Mouse (Mus musculus) midbrain, embryonic 14.5 days (tissue): ENCODE results near the gene Tpst1. TPM values are rescaled to one million over a fixed set of nuclear protein-coding genes. Genes with fewer than 3 reads are reported as not detected.

Experiments used
- ATAC-seq: fragments of 200-750 bp; cut with Nextera tagmentation; 2 replicates; pipeline ENCODE4 v1.8.0; 2017; ENCODE audit warnings: moderate number of reproducible peaks, moderate library complexity; ENCODE audit not compliant: low FRiP score, low TSS enrichment
- DNase-seq: peaks from one replicate; pipeline ENCODE4 v3.0.0-alpha.2; 2015
- H3K27ac ChIP-seq: fragments of 300-500 bp; sonication (generic); replicated peaks from 2 replicates; pipeline ENCODE4 v1.5.1; 2014; ENCODE audit warnings: mild to moderate bottlenecking, low read depth, low read length, moderate library complexity
- H3K27me3 ChIP-seq: fragments of 300-500 bp; sonication (generic); 2 replicates; pipeline ENCODE4 v1.6.1; 2014; ENCODE audit warnings: low read length, control low read depth, mixed read lengths; ENCODE audit not compliant: control insufficient read depth, insufficient read depth
- H3K36me3 ChIP-seq: fragments of 300-500 bp; sonication (generic); 2 replicates; pipeline ENCODE4 v1.6.1; 2014; ENCODE audit warnings: low read length, control low read depth; ENCODE audit not compliant: control insufficient read depth, insufficient read depth
- H3K4me1 ChIP-seq: fragments of 300-500 bp; sonication (generic); 2 replicates; pipeline ENCODE4 v1.6.1; 2014; ENCODE audit warnings: mild to moderate bottlenecking, antibody characterized with exemption, low read length, control low read depth; ENCODE audit not compliant: control insufficient read depth, insufficient read depth
- H3K4me2 ChIP-seq: fragments of 300-500 bp; sonication (generic); 2 replicates; pipeline ENCODE4 v1.6.1; 2014; ENCODE audit warnings: mild to moderate bottlenecking, low read length, moderate library complexity
- H3K4me3 ChIP-seq: fragments of 300-500 bp; sonication (generic); replicated peaks from 2 replicates; pipeline ENCODE4 v1.5.1; 2014; ENCODE audit warnings: low read depth, low read length
- H3K9ac ChIP-seq: fragments of 300-500 bp; sonication (generic); replicated peaks from 2 replicates; pipeline ENCODE4 v1.6.1; 2014; ENCODE audit warnings: mild to moderate bottlenecking, low read length, moderate library complexity
- H3K9me3 ChIP-seq: fragments of 300-500 bp; sonication (generic); 2 replicates; pipeline ENCODE4 v1.6.1; 2016; ENCODE audit warnings: low read length, control low read depth, mixed read lengths; ENCODE audit not compliant: control insufficient read depth
- WGBS: fragments of 180-500 bp; shearing (Covaris S2); extraction: QIAGEN DNeasy Blood & Tissue Kit; methylation state at CpG from one replicate; pipeline ENCODE4 v1.1.7; 2014; 5-methylcytosine and 5-hydroxymethylcytosine counted together
- polyA plus RNA-seq: library from polyadenylated mRNA; unstranded; fragments of >200 nt; fragmentation: Nextera tagmentation; extraction: Ambion mirVana; gene quantifications from 2 replicates; pipeline ENCODE4 v1.2.1, GENCODE M21; 2014

Gene Tpst1
- polyA plus RNA-seq, 1 experiment from 2014 or later, result 55.8 TPM

DNA sequence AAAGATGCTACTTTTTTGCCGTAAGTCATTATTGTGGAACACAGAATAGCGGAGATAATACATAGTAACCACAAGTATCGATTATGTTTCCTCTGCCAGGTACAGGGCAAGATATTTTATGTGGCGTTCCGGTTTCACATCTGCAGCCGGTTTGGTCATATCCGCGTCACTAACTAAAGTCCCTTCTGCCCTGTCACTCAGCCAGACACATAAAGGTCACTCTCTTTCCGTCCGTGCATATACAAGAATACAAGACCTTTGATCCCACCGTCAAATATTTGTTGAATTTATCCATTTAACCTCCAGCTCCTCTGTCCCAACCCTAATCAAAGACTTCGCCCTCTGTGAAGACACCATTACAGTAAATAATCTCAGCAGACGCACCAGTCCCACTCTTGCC is 63.5 kb downstream of the Tpst1 start:
- Histone ChIP-seq H3K36me3 (0 out of 2 replicates have a peak, but pooled peaks cover 5% of the 10 kb centered on the region), H3K9me3 (no peaks in the 10 kb centered on the region), H3K4me1 (no peaks in the 10 kb centered on the region), H3K4me3 (no peak overlapping the region), H3K27ac (no peak overlapping the region), H3K27me3 (no peaks in the 10 kb centered on the region), H3K4me2 (no peak overlapping the region), H3K9ac (no peak overlapping the region)
- 94% methylated on average over 13 of the region's 13 CpGs for WGBS
- DNase-seq (no peak), ATAC-seq (no peak)

DNA sequence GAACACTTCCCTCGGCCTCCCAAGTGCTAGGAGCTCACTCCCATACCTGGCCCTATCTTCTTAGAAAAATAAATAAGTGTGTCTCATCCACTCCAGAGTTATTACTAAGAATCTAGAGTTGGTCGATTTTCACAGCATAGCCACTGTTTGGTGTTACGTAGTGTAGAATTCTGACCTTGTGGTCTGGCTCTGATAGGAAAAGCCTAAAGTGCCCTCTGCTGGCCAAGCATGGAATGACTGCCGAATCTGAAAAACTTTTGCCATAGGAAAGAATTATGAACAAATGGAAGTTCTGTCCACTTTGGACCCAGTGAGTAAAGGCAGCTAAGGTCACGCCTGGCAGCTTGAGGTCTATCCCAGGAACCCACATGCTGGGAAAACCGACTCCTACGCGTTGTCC is 66.3 kb downstream of the Tpst1 start:
- Histone ChIP-seq H3K4me1 (peaks cover 5% of the 10 kb centered on the region; the same call in 1 of the 2 replicates), H3K4me2 (no peak overlapping the region), H3K27me3 (no peaks in the 10 kb centered on the region), H3K9me3 (no peaks in the 10 kb centered on the region), H3K4me3 (no peak overlapping the region), H3K9ac (no peak overlapping the region), H3K27ac (no peak overlapping the region), H3K36me3 (0 out of 2 replicates have a peak, but pooled peaks cover 5% of the 10 kb centered on the region)
- ATAC-seq (no peak), DNase-seq (peak; percentile 89)
- WGBS, result 32% methylated on average over 8 of the region's 8 CpGs

DNA sequence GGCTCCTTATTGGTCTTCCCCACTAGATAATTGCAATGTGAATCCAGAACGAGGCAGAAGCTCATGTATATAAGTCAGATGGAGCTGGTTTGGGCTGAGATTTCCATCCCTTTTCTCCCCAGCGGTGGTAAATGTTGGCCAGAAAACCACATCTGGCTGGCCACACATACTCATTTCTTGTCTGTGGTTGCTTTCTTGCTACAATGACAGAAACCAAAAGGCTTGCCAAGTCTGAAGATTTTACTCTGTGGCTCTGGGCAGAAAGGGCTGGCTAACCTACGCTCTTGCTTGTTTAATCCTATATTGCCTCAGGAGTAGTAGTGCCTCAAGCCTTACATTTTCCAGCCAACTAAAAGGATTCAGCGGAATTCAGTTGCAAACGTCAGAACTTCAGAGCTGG is 68.0 kb downstream of the Tpst1 start:
- DNase-seq, result no peak
- Histone ChIP-seq H3K27me3 (no peaks in the 10 kb centered on the region), H3K4me3 (no peak overlapping the region), H3K27ac (no peak overlapping the region), H3K9me3 (no peaks in the 10 kb centered on the region), H3K4me2 (no peak overlapping the region), H3K36me3 (0 out of 2 replicates have a peak, but pooled peaks cover 2% of the 10 kb centered on the region), H3K9ac (no peak overlapping the region), H3K4me1 (peaks cover 16% of the 10 kb centered on the region)
- no peak for ATAC-seq
- WGBS, result 86% methylated on average over 5 of the region's 5 CpGs

DNA sequence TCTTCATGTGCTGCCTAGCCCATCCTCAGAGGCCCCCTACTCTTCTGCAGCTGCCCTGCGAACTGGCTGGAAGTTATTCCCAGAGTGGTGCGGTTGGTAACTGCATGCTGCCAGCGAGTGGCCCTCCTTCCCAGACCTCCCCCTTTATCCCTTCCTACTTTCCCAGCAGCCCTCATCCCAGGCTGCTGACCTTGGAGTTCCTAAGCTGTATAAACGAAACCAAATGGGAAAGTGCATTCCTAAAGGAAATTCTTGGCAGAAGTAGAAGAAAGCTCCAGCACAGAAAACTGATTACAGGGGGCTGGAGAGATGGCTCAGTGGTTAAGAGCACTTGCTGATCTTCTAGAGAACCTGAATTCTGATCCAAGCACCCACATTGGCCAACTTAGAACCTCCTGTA is 68.9 kb downstream of the Tpst1 start:
- H3K27me3 ChIP-seq, result no peaks in the 10 kb centered on the region
- H3K4me3 ChIP-seq, result no peak overlapping the region
- H3K36me3 ChIP-seq, result 0 out of 2 replicates have a peak, but pooled peaks cover 2% of the 10 kb centered on the region
- no peaks in the 10 kb centered on the region for H3K9me3 ChIP-seq
- no peak overlapping the region for H3K9ac ChIP-seq
- no peak for DNase-seq
- 80% methylated on average over 4 of the region's 4 CpGs for WGBS
- ATAC-seq, result no peak
- H3K4me1 ChIP-seq, result peaks cover 18% of the 10 kb centered on the region
- H3K4me2 ChIP-seq, result no peak overlapping the region
- no peak overlapping the region for H3K27ac ChIP-seq

DNA sequence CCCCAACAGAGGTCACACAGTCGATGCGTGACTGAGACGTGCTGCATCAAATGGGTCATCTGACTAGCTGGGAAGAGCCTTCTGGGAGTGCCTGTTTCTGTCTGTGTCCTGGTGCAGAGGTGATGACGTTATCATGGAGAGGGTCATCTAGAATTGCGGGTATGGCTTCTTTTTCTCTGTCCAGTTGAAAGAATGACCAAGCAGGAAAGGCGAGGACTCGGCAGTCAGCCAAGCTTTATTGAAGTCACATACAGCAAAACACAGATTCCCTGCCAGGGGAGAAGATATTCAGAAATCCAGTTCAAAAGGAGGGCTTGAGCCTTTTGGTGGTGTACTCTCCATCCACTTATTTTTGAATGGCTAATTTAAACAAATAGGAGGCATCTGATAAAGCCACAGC is 70.0 kb downstream of the Tpst1 start:
- WGBS, result 91% methylated on average over 7 of the region's 7 CpGs
- Histone ChIP-seq H3K4me2 (no peak overlapping the region), H3K27ac (no peak overlapping the region), H3K27me3 (no peaks in the 10 kb centered on the region), H3K9ac (no peak overlapping the region), H3K4me3 (no peak overlapping the region), H3K36me3 (peaks cover 4% of the 10 kb centered on the region; the same call in 1 of the 2 replicates), H3K4me1 (peaks cover 18% of the 10 kb centered on the region), H3K9me3 (no peaks in the 10 kb centered on the region)
- ATAC-seq, result no peak
- no peak for DNase-seq

DNA sequence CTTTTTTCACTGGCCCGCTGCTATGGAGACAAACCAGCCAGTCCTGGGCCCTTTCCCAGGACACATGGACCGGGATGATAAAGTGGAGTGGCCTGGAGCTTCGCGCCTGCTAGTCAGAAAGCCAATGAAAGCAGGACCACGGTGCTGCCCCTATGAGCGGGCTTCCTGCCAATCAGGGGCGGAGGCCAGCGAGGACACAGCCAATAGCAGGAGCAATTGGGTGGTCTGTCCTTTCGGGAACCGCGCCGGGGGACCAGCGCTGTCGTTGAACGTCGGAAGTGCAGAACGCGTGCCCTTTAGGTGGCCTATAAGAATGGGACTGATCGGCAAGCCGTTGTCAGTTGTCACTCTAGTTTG is 70.8 kb downstream of the Tpst1 start:
- peak overlapping the region; percentile 69 for H3K4me3 ChIP-seq
- WGBS, result 1% methylated on average over 20 of the region's 20 CpGs
- H3K9me3 ChIP-seq, result no peaks in the 10 kb centered on the region
- H3K27ac ChIP-seq, result peak overlapping the region; percentile 89
- peak overlapping the region; percentile 52 for H3K9ac ChIP-seq
- H3K36me3 ChIP-seq, result peaks cover 13% of the 10 kb centered on the region
- DNase-seq (peak; percentile 87), ATAC-seq (peak; percentile 71)
- peak overlapping the region; percentile 84 for H3K4me2 ChIP-seq
- H3K27me3 ChIP-seq, result no peaks in the 10 kb centered on the region
- H3K4me1 ChIP-seq, result peaks cover 18% of the 10 kb centered on the region

DNA sequence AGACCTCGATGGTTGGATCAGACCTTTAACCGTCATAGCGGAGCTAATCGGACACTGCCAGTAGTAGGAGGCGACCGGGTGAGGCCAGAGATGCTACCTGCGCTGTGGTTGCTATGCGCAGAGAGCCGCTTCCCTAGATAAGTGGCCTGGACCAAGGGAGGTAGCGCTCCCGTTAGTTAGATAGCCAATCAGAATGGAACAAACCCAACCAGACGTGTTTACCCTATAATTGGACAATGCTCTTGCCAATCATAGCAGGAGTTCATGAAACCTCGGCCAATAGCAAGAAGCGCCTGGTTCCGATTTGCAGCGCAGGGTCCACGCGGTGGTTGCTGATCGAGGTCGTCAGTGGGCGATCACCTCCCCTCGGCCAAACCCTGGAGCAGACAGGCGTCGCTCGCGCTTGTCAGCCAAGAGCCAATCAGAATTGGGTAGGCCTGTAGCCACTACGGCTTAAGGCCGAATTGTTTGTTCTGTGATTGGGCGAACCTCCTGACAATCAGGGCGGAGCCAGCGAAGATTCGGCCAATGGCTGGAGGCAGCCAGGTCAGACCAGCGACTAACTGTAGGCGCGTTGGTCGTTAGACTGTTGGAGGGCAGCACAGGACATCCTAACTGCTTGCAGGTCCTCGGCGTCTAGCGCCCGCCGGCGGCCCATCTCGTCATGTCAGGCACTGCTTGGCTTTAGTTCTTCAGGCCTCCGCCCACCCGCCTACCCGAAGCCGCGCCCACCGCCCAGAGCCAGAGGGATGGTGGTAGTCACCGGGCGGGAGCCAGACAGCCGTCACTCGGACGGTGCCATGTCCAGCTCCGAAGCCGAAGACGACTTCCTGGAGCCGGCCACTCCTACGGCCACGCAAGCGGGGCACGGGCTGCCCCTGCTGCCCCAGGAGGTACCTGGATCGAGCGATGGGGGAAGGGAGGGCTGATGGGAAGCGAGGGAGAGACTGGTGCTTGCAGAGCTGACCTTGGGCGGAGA is 71.5 kb downstream of the Tpst1 start, which contains the start of gene Kctd7:
TSS of gene Kctd7 (plus strand) at position 528 of the 979 bp plus-strand sequence.
- H3K36me3 ChIP-seq, result peaks cover 18% of the 10 kb centered on the region
- H3K4me1 ChIP-seq, result peaks cover 18% of the 10 kb centered on the region
- ATAC-seq (peak; percentile 96), DNase-seq (peak; percentile 98)
- peak within 1 kb of the TSS; percentile 84 for H3K4me2 ChIP-seq
- WGBS, result under 1% methylated on average over 66 of the region's 66 CpGs
- no peaks in the 10 kb centered on the region for H3K9me3 ChIP-seq
- H3K4me3 ChIP-seq, result peak within 1 kb of the TSS; percentile 69
- H3K27ac ChIP-seq, result peak within 1 kb of the TSS; percentile 89
- H3K9ac ChIP-seq, result peak within 1 kb of the TSS; percentile 79
- H3K27me3 ChIP-seq, result no peaks in the 10 kb centered on the region

DNA sequence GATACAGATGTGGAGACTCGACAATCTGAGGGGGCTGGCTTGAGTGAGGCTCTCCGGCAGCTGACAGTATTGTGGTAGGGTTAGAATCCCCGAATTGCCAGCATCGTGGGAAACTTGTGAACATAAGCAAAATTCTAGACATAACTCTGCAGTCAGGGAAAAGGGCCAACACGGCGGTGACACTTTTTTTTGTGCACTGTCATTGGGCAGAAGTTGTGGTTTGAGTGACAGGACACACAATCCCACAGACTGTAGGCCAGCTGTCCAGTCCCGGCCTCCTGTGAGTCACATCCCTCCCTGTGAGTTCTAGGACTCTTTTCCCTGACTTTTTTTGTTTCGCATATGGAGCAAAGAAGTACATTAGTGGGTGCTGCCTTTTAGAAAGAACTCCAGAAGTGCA is 72.8 kb downstream of the Tpst1 start:
- no peak for DNase-seq
- peak overlapping the region; percentile 79 for H3K9ac ChIP-seq

More for the DNA sequence above, 72.8 kb downstream of the Tpst1 start:
- WGBS, result 88% methylated on average over 8 of the region's 8 CpGs
- peaks cover 18% of the 10 kb centered on the region for H3K4me1 ChIP-seq
- H3K4me3 ChIP-seq, result peak overlapping the region; percentile 69
- H3K9me3 ChIP-seq, result no peaks in the 10 kb centered on the region
- ATAC-seq, result no peak
- H3K36me3 ChIP-seq, result peaks cover 27% of the 10 kb centered on the region
- H3K27me3 ChIP-seq, result no peaks in the 10 kb centered on the region
- H3K4me2 ChIP-seq, result peak overlapping the region; percentile 84
- no peak overlapping the region for H3K27ac ChIP-seq
